Mouse (Mus musculus): ENCODE results near the gene Tbc1d2b.

GRCm38 (mm10) chr9:90198531-90199449 is 71.8 kb downstream of the Tbc1d2b start:
- TF ChIP-seq CTCF (conservative IDR thresholded peaks at IDR 0.05; ENCODE audit: insufficient read depth, insufficient read length, low read depth, low read length) (no peak), POLR2A (IDR thresholded peaks at IDR 0.05; ENCODE audit: low read depth, low read length) (no peak)

Measured in kidney, adult 2 months (tissue).